Mouse (Mus musculus) CH12.LX (cell line): ENCODE measurements around the gene Tmem19. TPM values are rescaled to one million over a fixed set of nuclear protein-coding genes. Genes with fewer than 3 reads are reported as not detected.
"Not testable (repeated sequence)": the region's sequence is repeated elsewhere in the genome, so short reads cannot be mapped to it uniquely, and the experiment has no call there.

Experiments used
- DNase-seq: peaks from one replicate; pipeline ENCODE4 v3.0.0-alpha.2; 2013; ENCODE audit errors: extremely low read depth
- H3K27ac ChIP-seq: 2 replicates; pipeline ENCODE4 v1.5.1; 2012; ENCODE audit warnings: low read depth, mild to moderate bottlenecking, control low read depth, moderate library complexity; ENCODE audit not compliant: insufficient read depth
- H3K27me3 ChIP-seq: replicated peaks from 2 replicates; pipeline ENCODE3; 2012; ENCODE audit warnings: inconsistent platforms
- H3K36me3 ChIP-seq, 2 experiments: replicated peaks in 1 of 2; 2 replicates each; pipeline versions ENCODE3 to v1.6.1; 2012; ENCODE audit warnings: inconsistent platforms in 1 of 2, low read length in 1 of 2, mild to moderate bottlenecking in 1 of 2, mixed read lengths in 1 of 2, moderate library complexity in 1 of 2; ENCODE audit not compliant: control insufficient read depth in 1 of 2, insufficient read depth in 1 of 2
- H3K4me1 ChIP-seq, 2 experiments: 2 replicates each; pipeline ENCODE4 v1.6.1; 2012; ENCODE audit warnings: inconsistent platforms in 1 of 2, moderate library complexity in 1 of 2; ENCODE audit not compliant: insufficient read depth in 2 of 2, control insufficient read depth in 1 of 2
- H3K4me2 ChIP-seq: 2 replicates; pipeline ENCODE4 v1.6.1; 2012; ENCODE audit warnings: low read depth, mild to moderate bottlenecking, control low read depth; ENCODE audit not compliant: poor library complexity, insufficient read depth, severe bottlenecking
- H3K4me3 ChIP-seq, 3 experiments: fragments of 150-350 bp in 1 of 3; sonication (generic) in 1 of 3; replicated peaks in 1 of 3; 2 replicates each; pipeline versions ENCODE3 to v1.5.1; 2011 to 2012; ENCODE audit warnings: low read depth in 2 of 3, low read length in 2 of 3, mild to moderate bottlenecking in 2 of 3, moderate library complexity in 2 of 3, control low read depth in 1 of 3, improper control_type of control experiment in 1 of 3, inconsistent platforms in 1 of 3, mixed read lengths in 1 of 3; ENCODE audit not compliant: poor library complexity in 1 of 3
- H3K79me2 ChIP-seq: replicated peaks from 2 replicates; pipeline ENCODE4 v1.6.1; 2012; ENCODE audit warnings: mild to moderate bottlenecking, moderate library complexity; ENCODE audit not compliant: control insufficient read depth, poor library complexity, insufficient read depth, severe bottlenecking; ENCODE audit errors: extremely low read depth
- H3K9ac ChIP-seq: 2 replicates; pipeline ENCODE4 v1.6.1; 2012; ENCODE audit warnings: low read depth, mild to moderate bottlenecking, control low read depth, moderate library complexity; ENCODE audit not compliant: insufficient read depth
- H3K9me3 ChIP-seq: replicated peaks from 2 replicates; pipeline ENCODE3; 2012; ENCODE audit warnings: low read length, inconsistent platforms, mixed read lengths
- BHLHE40 ChIP-seq: IDR thresholded peaks from 2 replicates; pipeline ENCODE4 v1.6.1; 2011; ENCODE audit warnings: mild to moderate bottlenecking, low read depth, low read length, improper control_type of control experiment
- CHD1 ChIP-seq: IDR thresholded peaks from 2 replicates; pipeline ENCODE4 v1.6.1; 2012; ENCODE audit warnings: low read depth, low read length, improper control_type of control experiment, inconsistent platforms
- CTCF ChIP-seq, 2 experiments: IDR thresholded peaks in 1 of 2; conservative IDR thresholded peaks in 1 of 2; 2 replicates each; pipeline ENCODE4 v1.5.1; 2011 to 2012; ENCODE audit warnings: low read depth in 2 of 2, low read length in 2 of 2, improper control_type of control experiment in 1 of 2, inconsistent platforms in 1 of 2, mild to moderate bottlenecking in 1 of 2, moderate library complexity in 1 of 2
- E2F4 ChIP-seq: IDR thresholded peaks from 2 replicates; pipeline ENCODE4 v1.6.1; 2011; ENCODE audit warnings: low read depth, low read length, improper control_type of control experiment; ENCODE audit not compliant: insufficient replicate concordance
- ELF1 ChIP-seq: IDR thresholded peaks from 2 replicates; pipeline ENCODE4 v1.6.1; 2014; ENCODE audit warnings: low read depth, mild to moderate bottlenecking, inconsistent platforms, low read length, improper control_type of control experiment
- EP300 ChIP-seq: IDR thresholded peaks from 2 replicates; pipeline ENCODE4 v1.6.1; 2011; ENCODE audit warnings: low read length, improper control_type of control experiment
- ETS1 ChIP-seq: conservative IDR thresholded peaks from 2 replicates; pipeline ENCODE4 v1.6.1; 2012; ENCODE audit warnings: low read depth, mild to moderate bottlenecking, inconsistent platforms, low read length, improper control_type of control experiment, moderate library complexity
- HCFC1 ChIP-seq: IDR thresholded peaks from 2 replicates; pipeline ENCODE4 v1.6.1; 2012; ENCODE audit warnings: low read depth, mild to moderate bottlenecking, inconsistent platforms, low read length, improper control_type of control experiment
- IRF4 ChIP-seq: IDR thresholded peaks from 2 replicates; pipeline ENCODE4 v1.6.1; 2014; ENCODE audit warnings: low read depth, mild to moderate bottlenecking, inconsistent platforms, low read length, improper control_type of control experiment
- JUN ChIP-seq: IDR thresholded peaks from 2 replicates; pipeline ENCODE4 v1.6.1; 2011; ENCODE audit warnings: low read depth, mild to moderate bottlenecking, low read length, improper control_type of control experiment, moderate library complexity; ENCODE audit not compliant: insufficient read depth
- JUND ChIP-seq: conservative IDR thresholded peaks from 2 replicates; pipeline ENCODE4 v1.6.1; 2011; ENCODE audit warnings: low read depth, low read length, improper control_type of control experiment
- KAT2A ChIP-seq: IDR thresholded peaks from 2 replicates; pipeline ENCODE4 v1.6.1; 2012; ENCODE audit warnings: low read length, improper control_type of control experiment, inconsistent platforms; ENCODE audit not compliant: insufficient replicate concordance
- MAFK ChIP-seq: IDR thresholded peaks from 2 replicates; pipeline ENCODE4 v1.6.1; 2011; ENCODE audit warnings: low read length, improper control_type of control experiment; ENCODE audit not compliant: insufficient replicate concordance
- MAX ChIP-seq: IDR thresholded peaks from 2 replicates; pipeline ENCODE4 v1.6.1; 2011; ENCODE audit warnings: low read length, improper control_type of control experiment
- MAZ ChIP-seq: IDR thresholded peaks from 2 replicates; pipeline ENCODE4 v1.6.1; 2012; ENCODE audit warnings: low read depth, mild to moderate bottlenecking, inconsistent platforms, low read length, improper control_type of control experiment, moderate library complexity
- MEF2A ChIP-seq: IDR thresholded peaks from 2 replicates; pipeline ENCODE4 v1.6.1; 2014; ENCODE audit warnings: low read depth, mild to moderate bottlenecking, inconsistent platforms, low read length, improper control_type of control experiment, borderline replicate concordance
- MXI1 ChIP-seq: IDR thresholded peaks from 2 replicates; pipeline ENCODE4 v1.6.1; 2011; ENCODE audit warnings: mild to moderate bottlenecking, low read depth, low read length, improper control_type of control experiment
- MYC ChIP-seq: IDR thresholded peaks from 2 replicates; pipeline ENCODE4 v1.6.1; 2011; ENCODE audit warnings: low read depth, mild to moderate bottlenecking, improper control_type of control experiment, low read length
- PAX5 ChIP-seq: IDR thresholded peaks from 2 replicates; pipeline ENCODE4 v1.6.1; 2012; ENCODE audit warnings: low read length, inconsistent platforms, mixed read lengths
- POLR2AphosphoS2 ChIP-seq: IDR thresholded peaks from 2 replicates; pipeline ENCODE4 v1.6.1; 2011; ENCODE audit warnings: low read depth, low read length, improper control_type of control experiment
- RAD21 ChIP-seq: IDR thresholded peaks from 2 replicates; pipeline ENCODE4 v1.6.1; 2011; ENCODE audit warnings: low read depth, mild to moderate bottlenecking, low read length, improper control_type of control experiment, moderate library complexity
- RCOR1 ChIP-seq: conservative IDR thresholded peaks from 2 replicates; pipeline ENCODE4 v1.6.1; 2012; ENCODE audit warnings: low read depth, mild to moderate bottlenecking, inconsistent platforms, low read length, improper control_type of control experiment
- SIN3A ChIP-seq: IDR thresholded peaks from 2 replicates; pipeline ENCODE4 v1.6.1; 2012; ENCODE audit warnings: low read length, improper control_type of control experiment, inconsistent platforms
- SMC3 ChIP-seq: IDR thresholded peaks from 2 replicates; pipeline ENCODE4 v1.6.1; 2011; ENCODE audit warnings: low read depth, low read length, improper control_type of control experiment
- TBP ChIP-seq: conservative IDR thresholded peaks from 2 replicates; pipeline ENCODE4 v1.6.1; 2011; ENCODE audit warnings: low read depth, low read length, improper control_type of control experiment
- TCF12 ChIP-seq: IDR thresholded peaks from 2 replicates; pipeline ENCODE4 v1.6.1; 2014; ENCODE audit warnings: low read depth, mild to moderate bottlenecking, inconsistent platforms, low read length, improper control_type of control experiment
- UBTF ChIP-seq: IDR thresholded peaks from 2 replicates; pipeline ENCODE4 v1.6.1; 2012; ENCODE audit warnings: low read depth, mild to moderate bottlenecking, inconsistent platforms, low read length, improper control_type of control experiment, moderate library complexity
- USF1 ChIP-seq: IDR thresholded peaks from 2 replicates; pipeline ENCODE4 v1.6.1; 2014; ENCODE audit warnings: low read depth, mild to moderate bottlenecking, inconsistent platforms, low read length, improper control_type of control experiment
- USF2 ChIP-seq: conservative IDR thresholded peaks from 2 replicates; pipeline ENCODE4 v1.6.1; 2011; ENCODE audit warnings: low read depth, low read length, improper control_type of control experiment
- ZC3H11A ChIP-seq: IDR thresholded peaks from 2 replicates; pipeline ENCODE4 v1.6.1; 2012; ENCODE audit warnings: low read depth, mild to moderate bottlenecking, inconsistent platforms, low read length, improper control_type of control experiment
- ZNF384 ChIP-seq: IDR thresholded peaks from 2 replicates; pipeline ENCODE4 v1.6.1; 2012; ENCODE audit warnings: low read depth, low read length, improper control_type of control experiment, inconsistent platforms
- dilution Hi-C: fragments of 300-500 bp; cut with MboI; formaldehyde crosslinking; loops from 2 replicates; pipeline ENCODE4 v1.14.3; 2020; ENCODE audit warnings: low sequenced_read_pairs; ENCODE audit not compliant: extremely low pct_unique_long_range_greater_than_20kb, extremely low pct_ligation_motif_present
- in situ Hi-C: fragments of 300-500 bp; cut with MboI; formaldehyde crosslinking; loops from 3 replicates; pipeline ENCODE4 v1.14.3; 2019; ENCODE audit warnings: low sequenced_read_pairs, low pct_ligation_motif_present, low pct_unique_long_range_greater_than_20kb, mixed read lengths
- polyA plus RNA-seq: library from polyadenylated mRNA; unstranded; fragments of >175 nt; gene quantifications from 2 replicates; pipeline ENCODE4 v1.2.1, GENCODE M21; 2012; ENCODE audit warnings: low read depth; ENCODE audit not compliant: insufficient read length
- total RNA-seq, 2 experiments: library from RNA; depleted of rRNA; stranded (reverse); fragments of 300-350 nt in 1 of 2; fragments of >200 nt in 1 of 2; gene quantifications; 2 replicates each; pipeline ENCODE4 v1.2.3; 2012 to 2014

The Tmem19 gene
- total and polyA plus RNA-seq, 3 experiments = 25.7 to 29.3 (median 26.0) TPM

DNA sequence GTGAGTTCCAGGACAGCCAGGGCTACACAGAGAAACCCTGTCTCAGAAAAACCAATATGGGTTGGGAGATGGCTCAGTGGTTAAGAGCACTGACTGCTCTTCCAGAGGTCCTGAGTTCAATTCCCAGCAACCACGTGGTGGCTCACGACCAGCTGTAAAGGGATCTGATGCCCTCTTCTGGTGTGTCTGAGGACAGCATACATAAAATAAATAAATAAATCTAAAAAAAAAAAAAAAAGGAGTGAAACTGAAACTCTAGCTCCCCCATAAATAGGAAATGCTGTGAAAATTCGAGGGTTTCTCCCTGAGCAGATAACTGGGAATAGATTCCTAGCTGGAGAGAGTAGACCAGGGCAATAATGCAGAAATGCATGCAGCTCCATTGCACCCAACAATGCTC is 43.9 kb downstream of the Tmem19 start:
- H3K27ac ChIP-seq, H3K79me2 ChIP-seq, H3K9ac ChIP-seq, H3K9me3 ChIP-seq, DNase-seq, dilution Hi-C loops, H3K4me3 ChIP-seq, H3K27me3 ChIP-seq, H3K4me2 ChIP-seq, H3K36me3 ChIP-seq: not testable (repeated sequence)
- peaks cover 4 to 36% of the 10 kb centered on the region in 2 experiments for H3K4me1 ChIP-seq
- in situ Hi-C loops = loop anchor here (10.0 kb wide), 1 partner anchor 296 kb away; no protein-coding TSS in a partner anchor
- TF ChIP-seq CTCF (conservative IDR thresholded peaks at IDR 0.05 in 1 of 2, IDR thresholded peaks at IDR 0.05 in 1 of 2; ENCODE audit: low read depth in 2 of 2, low read length in 2 of 2) (peak in 1 of 2 experiments; percentile 22; a peak in 2 of 4 replicates), ZNF384 (peak; percentile 70)

DNA sequence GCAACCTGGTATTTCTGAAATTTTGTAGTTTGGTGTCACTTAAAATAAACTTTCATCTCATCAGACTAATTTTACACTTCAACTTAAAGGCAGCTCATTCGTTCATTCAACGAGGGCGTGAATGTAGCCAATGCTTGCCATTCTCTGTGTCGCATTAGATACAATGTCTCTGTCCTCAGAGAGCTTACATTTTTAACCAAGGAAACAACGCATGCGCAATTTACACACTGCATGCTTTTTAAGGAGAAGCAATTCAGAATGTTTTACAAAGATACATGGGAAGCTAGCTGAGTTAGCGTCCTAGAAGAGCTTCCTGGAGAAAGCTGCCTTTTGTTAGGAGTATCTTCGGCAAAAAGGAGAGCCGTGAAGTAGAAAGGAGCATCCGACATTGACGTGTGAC is 46.0 kb downstream of the Tmem19 start:
- dilution Hi-C loops = no loop called here
- TF ChIP-seq EP300 (0 out of 2 replicates have a peak, but pooled peaks have one; percentile 7), TBP (peak; percentile 72; the same call in 1 of the 2 replicates), SIN3A (0 out of 2 replicates have a peak, but pooled peaks have one; percentile 28), ZNF384 (no peak), UBTF (no peak), ZC3H11A (no peak), MAX (peak; percentile 33; the same call in 1 of the 2 replicates), JUN (no peak), RAD21 (no peak), KAT2A (no peak), USF2 (no peak), CTCF (conservative IDR thresholded peaks at IDR 0.05 in 1 of 2, IDR thresholded peaks at IDR 0.05 in 1 of 2; ENCODE audit: low read depth in 2 of 2, low read length in 2 of 2) (no peak), MXI1 (0 out of 2 replicates have a peak, but pooled peaks have one; percentile 44), ETS1 (0 out of 2 replicates have a peak, but pooled peaks have one; percentile 18), CHD1 (peak; percentile 1; the same call in 1 of the 2 replicates), MAZ (0 out of 2 replicates have a peak, but pooled peaks have one; percentile 29), SMC3 (no peak), ELF1 (no peak), PAX5 (no peak), MYC (peak; percentile 45; the same call in 1 of the 2 replicates), MEF2A (no peak), RCOR1 (no peak), IRF4 (no peak), BHLHE40 (no peak), TCF12 (0 out of 2 replicates have a peak, but pooled peaks have one; percentile 14), USF1 (no peak), HCFC1 (peak; percentile 20; the same call in 1 of the 2 replicates), E2F4 (no peak), MAFK (no peak), POLR2AphosphoS2 (no peak), JUND (no peak)

More for the DNA sequence above, 46.0 kb downstream of the Tmem19 start:
- peak; percentile 54 for DNase-seq
- in situ Hi-C loops = loop anchor here (10.0 kb wide), 1 partner anchor 298 kb away; no protein-coding TSS in a partner anchor
- Histone ChIP-seq H3K36me3 (peaks cover 0 to 15% of the 10 kb centered on the region in 2 experiments), H3K27ac (peak overlapping the region; percentile 97), H3K27me3 (no peaks in the 10 kb centered on the region), H3K9ac (peak overlapping the region; percentile 87), H3K9me3 (no peaks in the 10 kb centered on the region), H3K4me3 (peak overlapping the region; percentile 67 to 86 (median 84)), H3K79me2 (peaks cover 28% of the 10 kb centered on the region), H3K4me2 (peak overlapping the region; percentile 73; the same call in 1 of the 2 replicates), H3K4me1 (peaks cover 6 to 28% of the 10 kb centered on the region in 2 experiments)
